Mouse (Mus musculus) embryonic facial prominence, embryonic 14.5 days (tissue): ENCODE data around the gene Olfr1261. TPM values are rescaled to one million over a fixed set of nuclear protein-coding genes. Genes with fewer than 3 reads are reported as not detected.

ENCODE experiments used
- ATAC-seq: fragments of 200-750 bp; cut with Nextera tagmentation; 2 replicates; pipeline ENCODE4 v1.8.0; 2017; ENCODE audit warnings: low read depth, moderate number of reproducible peaks, moderate TSS enrichment
- DNase-seq: peaks from one replicate; pipeline ENCODE4 v3.0.0-alpha.2; 2015; ENCODE audit warnings: low spot score
- H3K27ac ChIP-seq: fragments of 300-500 bp; sonication (generic); replicated peaks from 2 replicates; pipeline ENCODE4 v1.5.1; 2014; ENCODE audit warnings: low read depth, mild to moderate bottlenecking, low read length, moderate library complexity
- H3K27me3 ChIP-seq: fragments of 300-500 bp; sonication (generic); replicated peaks from 2 replicates; pipeline ENCODE4 v1.6.1; 2014; ENCODE audit warnings: low read length; ENCODE audit not compliant: control insufficient read depth, insufficient read depth
- H3K36me3 ChIP-seq: fragments of 300-500 bp; sonication (generic); 2 replicates; pipeline ENCODE4 v1.6.1; 2014; ENCODE audit warnings: low read length, mixed read lengths; ENCODE audit not compliant: control insufficient read depth, insufficient read depth
- H3K4me1 ChIP-seq: fragments of 300-500 bp; sonication (generic); 2 replicates; pipeline ENCODE4 v1.6.1; 2014; ENCODE audit warnings: antibody characterized with exemption, low read length; ENCODE audit not compliant: control insufficient read depth, insufficient read depth
- H3K4me2 ChIP-seq: fragments of 300-500 bp; sonication (generic); 2 replicates; pipeline ENCODE4 v1.6.1; 2014; ENCODE audit warnings: low read depth, mild to moderate bottlenecking, low read length, moderate library complexity, mixed read lengths
- H3K4me3 ChIP-seq: fragments of 300-500 bp; sonication (generic); 2 replicates; pipeline ENCODE4 v1.5.1; 2014; ENCODE audit warnings: low read depth, mild to moderate bottlenecking, low read length
- H3K9ac ChIP-seq: fragments of 300-500 bp; sonication (generic); 2 replicates; pipeline ENCODE4 v1.6.1; 2014; ENCODE audit warnings: low read depth, mild to moderate bottlenecking, low read length, moderate library complexity, mixed read lengths
- H3K9me3 ChIP-seq: fragments of 300-500 bp; sonication (generic); 2 replicates; pipeline ENCODE4 v1.6.1; 2016; ENCODE audit warnings: low read length; ENCODE audit not compliant: control insufficient read depth
- WGBS: fragments of 180-500 bp; shearing (Covaris S2); extraction: QIAGEN DNeasy Blood & Tissue Kit; methylation state at CpG from one replicate; pipeline ENCODE4 v1.1.7; 2014; 5-methylcytosine and 5-hydroxymethylcytosine counted together
- polyA plus RNA-seq: library from polyadenylated mRNA; unstranded; fragments of >200 nt; fragmentation: Nextera tagmentation; extraction: Ambion mirVana; gene quantifications from 2 replicates; pipeline ENCODE4 v1.2.1, GENCODE M21; 2014

Gene Olfr1261
- polyA plus RNA-seq: not detected in 2 replicates

DNA sequence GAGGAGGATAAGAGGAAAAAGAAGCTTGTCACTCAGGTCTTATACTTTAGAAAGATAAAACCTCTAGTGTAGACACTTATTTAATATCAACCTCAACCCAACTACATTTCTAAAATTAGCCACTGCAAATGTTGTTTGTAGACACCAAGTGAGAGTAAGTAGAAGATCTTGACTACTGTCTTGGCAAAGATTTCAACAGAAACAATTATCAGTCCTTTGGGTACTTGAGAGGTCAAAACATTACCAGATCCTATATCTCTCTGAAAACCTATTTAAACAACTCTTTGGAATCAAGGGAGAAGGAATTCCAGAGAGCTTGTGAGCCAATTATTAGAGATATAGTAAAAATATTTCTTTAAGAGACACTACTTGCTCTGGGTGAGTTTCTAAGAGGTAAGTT lies at the start of gene Olfr1261:
Gene Olfr1261, plus strand, starts transcription at position 301 of the 400 bp plus-strand sequence.
- no peak within 1 kb of the TSS for H3K4me2 ChIP-seq
- no peaks in the 10 kb centered on the region for H3K4me1 ChIP-seq
- no peaks in the 10 kb centered on the region for H3K27me3 ChIP-seq
- no peak within 1 kb of the TSS for H3K4me3 ChIP-seq
- no peak within 1 kb of the TSS for H3K27ac ChIP-seq
- H3K9ac ChIP-seq: no peak within 1 kb of the TSS
- no peaks in the 10 kb centered on the region for H3K9me3 ChIP-seq
- H3K36me3 ChIP-seq: no peaks in the 10 kb centered on the region
- no peak for DNase-seq
- ATAC-seq: no peak

- Histone ChIP-seq H3K4me3 (no peak within 1 kb of the TSS), H3K9me3 (no peaks in the 10 kb centered on the region), H3K27ac (no peak within 1 kb of the TSS), H3K4me2 (no peak within 1 kb of the TSS), H3K9ac (no peak within 1 kb of the TSS), H3K4me1 (no peaks in the 10 kb centered on the region), H3K27me3 (no peaks in the 10 kb centered on the region), H3K36me3 (no peaks in the 10 kb centered on the region)
- DNase-seq: no peak
- WGBS: 76% methylated on average over 5 of the region's 5 CpGs
- ATAC-seq: no peak
Observed at GRCm38 (mm10) chr2:89948564-89948963, 42.5 kb upstream of the Olfr1261 start, which contains the start of gene Olfr1259. Gene Olfr1259, minus strand, starts transcription at chr2:89948664.

DNA sequence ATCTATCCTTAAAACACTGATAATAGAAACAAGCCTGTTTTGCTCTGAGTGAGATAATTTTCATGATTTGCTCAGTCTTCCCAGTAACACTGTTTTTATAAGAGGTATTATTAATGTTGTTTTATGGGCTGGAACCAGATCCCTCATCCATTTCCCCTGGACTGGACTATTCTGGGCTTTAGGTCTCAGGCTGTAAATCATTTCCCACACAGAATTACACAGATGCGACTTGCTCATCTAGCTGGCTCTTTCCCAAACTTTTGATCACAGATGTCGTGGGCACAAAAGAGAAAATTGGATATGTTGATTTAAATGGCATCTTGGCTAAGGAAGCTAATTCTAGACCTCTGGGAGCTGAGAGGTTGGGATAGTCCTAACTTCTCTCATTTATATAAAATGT lies 16.8 kb upstream of the Olfr1261 start, which contains the start of gene Olfr1260:
Gene Olfr1260, plus strand, starts transcription at position 157 of the 400 bp plus-strand sequence.
- Histone ChIP-seq H3K36me3 (no peaks in the 10 kb centered on the region), H3K9ac (no peak within 1 kb of the TSS), H3K27me3 (no peaks in the 10 kb centered on the region), H3K27ac (no peak within 1 kb of the TSS), H3K4me3 (no peak within 1 kb of the TSS), H3K4me2 (no peak within 1 kb of the TSS), H3K9me3 (no peaks in the 10 kb centered on the region), H3K4me1 (no peaks in the 10 kb centered on the region)
- WGBS: 51% methylated on average over 2 of the region's 2 CpGs
- no peak for DNase-seq
- no peak for ATAC-seq

DNA sequence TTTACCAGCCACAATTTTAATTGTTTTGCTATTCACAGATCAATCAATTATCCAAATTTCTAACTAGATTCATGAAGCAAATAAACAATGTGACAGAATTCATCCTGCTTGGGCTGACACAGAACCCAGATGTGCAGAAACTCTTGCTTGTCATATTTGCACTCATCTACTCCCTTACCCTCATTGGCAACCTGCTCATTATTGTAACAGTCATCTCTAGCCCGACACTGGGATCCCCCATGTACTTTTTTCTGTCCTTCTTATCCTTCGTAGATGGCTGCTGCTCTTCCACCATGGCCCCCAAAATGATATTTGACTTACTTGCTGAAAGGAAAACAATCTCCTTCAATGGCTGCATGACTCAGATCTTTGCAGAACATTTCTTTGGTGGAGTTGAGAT lies 13.3 kb upstream of the Olfr1261 start:
- Histone ChIP-seq H3K4me1 (no peaks in the 10 kb centered on the region), H3K4me3 (no peak overlapping the region), H3K9me3 (no peaks in the 10 kb centered on the region), H3K27me3 (no peaks in the 10 kb centered on the region), H3K36me3 (no peaks in the 10 kb centered on the region), H3K27ac (no peak overlapping the region), H3K4me2 (no peak overlapping the region), H3K9ac (no peak overlapping the region)
- ATAC-seq (no peak), DNase-seq (no peak)
- 84% methylated on average over 2 of the region's 2 CpGs for WGBS

DNA sequence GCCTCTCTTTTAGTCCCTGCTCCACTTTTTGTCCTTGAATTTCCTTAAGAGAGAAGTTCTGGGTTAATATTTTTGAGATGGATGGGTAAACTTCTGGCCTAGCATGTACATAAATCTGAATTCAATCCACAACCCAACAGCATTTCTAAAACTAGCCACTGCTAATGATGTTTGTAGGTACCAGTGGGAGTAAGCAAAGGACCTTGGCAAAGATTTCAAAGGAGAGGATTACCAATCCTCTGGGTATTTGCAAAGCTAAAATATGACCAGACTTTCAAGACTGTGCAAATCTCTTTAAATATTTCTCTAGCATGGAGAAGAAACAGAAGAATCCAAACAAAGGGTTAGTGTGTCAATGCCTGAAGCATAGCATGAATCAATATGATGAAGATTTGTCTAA lies 8.8 kb downstream of the Olfr1261 start, which contains the start of gene Olfr1262:
Gene Olfr1262, plus strand, starts transcription at position 301 of the 400 bp plus-strand sequence.
- H3K9ac ChIP-seq: no peak within 1 kb of the TSS
- H3K4me3 ChIP-seq: no peak within 1 kb of the TSS
- DNase-seq (no peak), ATAC-seq (no peak)
- H3K27me3 ChIP-seq: no peaks in the 10 kb centered on the region
- H3K4me2 ChIP-seq: no peak within 1 kb of the TSS
- H3K4me1 ChIP-seq: no peaks in the 10 kb centered on the region
- H3K9me3 ChIP-seq: no peaks in the 10 kb centered on the region
- H3K36me3 ChIP-seq: no peaks in the 10 kb centered on the region
- no peak within 1 kb of the TSS for H3K27ac ChIP-seq

GRCm38 (mm10) chr2:90011831-90012230 lies 20.8 kb downstream of the Olfr1261 start, which contains the start of gene Olfr1263:
Gene Olfr1263, plus strand, starts transcription at chr2:90012131.
- no peak within 1 kb of the TSS for H3K4me2 ChIP-seq
- no peak within 1 kb of the TSS for H3K27ac ChIP-seq
- no peak for ATAC-seq
- WGBS: 82% methylated on average over 2 of the region's 2 CpGs
- no peak for DNase-seq
- H3K4me3 ChIP-seq: no peak within 1 kb of the TSS
- no peaks in the 10 kb centered on the region for H3K36me3 ChIP-seq
- no peaks in the 10 kb centered on the region for H3K9me3 ChIP-seq
- H3K9ac ChIP-seq: no peak within 1 kb of the TSS
- no peaks in the 10 kb centered on the region for H3K27me3 ChIP-seq
- no peaks in the 10 kb centered on the region for H3K4me1 ChIP-seq

DNA sequence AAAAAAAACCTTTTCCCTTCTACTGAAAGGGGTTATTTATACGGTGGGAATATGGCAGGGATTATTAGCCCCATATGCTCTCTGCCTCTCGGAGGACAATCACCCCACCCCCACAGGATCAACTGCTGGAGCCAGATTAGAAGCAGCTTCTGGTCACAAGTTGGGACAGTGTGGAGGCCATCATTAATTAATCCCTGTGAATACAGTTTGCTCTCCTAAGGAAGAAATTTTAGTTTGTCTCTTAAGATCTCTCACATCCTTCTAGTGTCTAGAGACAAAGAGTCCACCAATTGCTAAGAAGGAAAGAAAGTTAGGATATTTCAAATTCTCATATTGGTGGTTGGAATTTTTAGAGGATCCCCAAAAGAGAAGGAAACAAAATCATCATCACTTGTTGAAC lies 34.5 kb downstream of the Olfr1261 start, which contains the start of gene Olfr1264:
Gene Olfr1264, minus strand, starts transcription at position 101 of the 400 bp plus-strand sequence.
- Histone ChIP-seq H3K36me3 (no peaks in the 10 kb centered on the region), H3K27me3 (no peaks in the 10 kb centered on the region), H3K27ac (no peak within 1 kb of the TSS), H3K4me2 (no peak within 1 kb of the TSS), H3K4me1 (no peaks in the 10 kb centered on the region), H3K9me3 (no peaks in the 10 kb centered on the region), H3K4me3 (no peak within 1 kb of the TSS), H3K9ac (no peak within 1 kb of the TSS)
- ATAC-seq (no peak), DNase-seq (no peak)
- WGBS: 29% methylated on average over 2 of the region's 2 CpGs

DNA sequence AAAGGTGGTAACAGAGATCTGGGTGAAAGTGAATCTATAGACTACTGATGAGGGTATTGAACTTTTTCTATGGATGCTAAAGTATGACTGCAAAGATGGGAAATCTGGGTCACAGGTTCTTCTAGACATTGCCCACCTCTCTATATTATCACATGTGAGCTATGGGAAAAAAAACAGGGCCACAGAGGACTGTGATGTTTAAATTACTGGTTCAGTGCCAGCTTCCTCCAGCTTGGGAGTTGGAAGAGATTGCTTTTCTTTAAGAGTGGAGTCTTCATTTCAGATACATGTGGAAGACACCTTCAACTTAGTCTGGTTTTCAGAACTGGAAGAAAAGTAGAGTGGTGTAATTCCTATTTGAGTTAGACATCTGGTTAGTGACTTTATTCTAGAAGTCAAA lies 44.0 kb downstream of the Olfr1261 start, which contains the start of gene Olfr1265:
Gene Olfr1265, plus strand, starts transcription at position 301 of the 400 bp plus-strand sequence.
- Histone ChIP-seq H3K4me3 (no peak within 1 kb of the TSS), H3K4me2 (no peak within 1 kb of the TSS), H3K27ac (no peak within 1 kb of the TSS), H3K9me3 (no peaks in the 10 kb centered on the region), H3K27me3 (no peaks in the 10 kb centered on the region), H3K4me1 (no peaks in the 10 kb centered on the region), H3K36me3 (no peaks in the 10 kb centered on the region), H3K9ac (no peak within 1 kb of the TSS)
- DNase-seq: no peak
- ATAC-seq: no peak
